Mouse (Mus musculus): ENCODE measurements around the gene Pold2. TPM values are rescaled to one million over a fixed set of nuclear protein-coding genes. Genes with fewer than 3 reads are reported as not detected.

The Pold2 gene
- total and polyA plus RNA-seq, 3 experiments = 136 to 285 (median 205) TPM

- DNase-seq (ENCODE audit: extremely low read depth) = no peak
- no peak overlapping the region for H3K9ac ChIP-seq (ENCODE audit: insufficient read depth, low read depth)
- H3K36me3 ChIP-seq (replicated peaks in 1 of 2; ENCODE audit: control insufficient read depth in 1 of 2, insufficient read depth in 1 of 2, low read length in 1 of 2) = no peaks in the 10 kb centered on the region
- in situ Hi-C loops (cut with MboI; ENCODE audit: low pct_ligation_motif_present, low pct_unique_long_range_greater_than_20kb, low sequenced_read_pairs) = no loop called here
- H3K4me2 ChIP-seq (ENCODE audit: insufficient read depth, low read depth, poor library complexity, severe bottlenecking) = no peak overlapping the region
- H3K27me3 ChIP-seq (replicated peaks) = peaks cover 5% of the 10 kb centered on the region
- dilution Hi-C loops (cut with MboI; ENCODE audit: extremely low pct_ligation_motif_present, extremely low pct_unique_long_range_greater_than_20kb, low sequenced_read_pairs) = no loop called here
- H3K79me2 ChIP-seq (replicated peaks; ENCODE audit: control insufficient read depth, extremely low read depth, insufficient read depth, poor library complexity, severe bottlenecking) = no peaks in the 10 kb centered on the region
- TF ChIP-seq POLR2AphosphoS2 (IDR thresholded peaks at IDR 0.05; ENCODE audit: low read depth, low read length) (no peak), USF1 (IDR thresholded peaks at IDR 0.05; ENCODE audit: low read depth, low read length) (no peak), E2F4 (IDR thresholded peaks at IDR 0.05; ENCODE audit: insufficient replicate concordance, low read depth, low read length) (no peak), JUN (IDR thresholded peaks at IDR 0.05; ENCODE audit: insufficient read depth, low read depth, low read length) (no peak), USF2 (conservative IDR thresholded peaks at IDR 0.05; ENCODE audit: low read depth, low read length) (no peak), MXI1 (IDR thresholded peaks at IDR 0.05; ENCODE audit: low read depth, low read length) (no peak), TBP (conservative IDR thresholded peaks at IDR 0.05; ENCODE audit: low read depth, low read length) (no peak), ZC3H11A (IDR thresholded peaks at IDR 0.05; ENCODE audit: low read depth, low read length) (no peak), TCF12 (IDR thresholded peaks at IDR 0.05; ENCODE audit: low read depth, low read length) (no peak), GABPA (IDR thresholded peaks at IDR 0.05; ENCODE audit: insufficient replicate concordance, low read depth, low read length) (no peak), ZKSCAN1 (IDR thresholded peaks at IDR 0.05; ENCODE audit: borderline replicate concordance, low read depth, low read length) (no peak), IRF4 (IDR thresholded peaks at IDR 0.05; ENCODE audit: low read depth, low read length) (no peak), BHLHE40 (IDR thresholded peaks at IDR 0.05; ENCODE audit: low read depth, low read length) (no peak), MAX (IDR thresholded peaks at IDR 0.05; ENCODE audit: low read length) (no peak), PAX5 (IDR thresholded peaks at IDR 0.05; ENCODE audit: low read length) (no peak), MAFK (IDR thresholded peaks at IDR 0.05; ENCODE audit: insufficient replicate concordance, low read length) (no peak), ZNF384 (IDR thresholded peaks at IDR 0.05; ENCODE audit: low read depth, low read length) (no peak)
- no peaks in the 10 kb centered on the region for H3K9me3 ChIP-seq (replicated peaks; ENCODE audit: low read length)
- peaks cover 8 to 28% of the 10 kb centered on the region in 2 experiments for H3K4me1 ChIP-seq (ENCODE audit: control insufficient read depth in 1 of 2, insufficient read depth in 2 of 2)
- no peak overlapping the region for H3K4me3 ChIP-seq (replicated peaks in 1 of 3; ENCODE audit: low read depth in 2 of 3, low read length in 2 of 3, poor library complexity in 1 of 3)
- no peak overlapping the region for H3K27ac ChIP-seq (ENCODE audit: insufficient read depth, low read depth)
Measured at GRCm38 (mm10) chr11:5913936-5914335, 35.8 kb upstream of the Pold2 start.

- no peak for DNase-seq (ENCODE audit: extremely low read depth)
- dilution Hi-C loops (cut with MboI; ENCODE audit: extremely low pct_ligation_motif_present, extremely low pct_unique_long_range_greater_than_20kb, low sequenced_read_pairs) (no loop called here), in situ Hi-C loops (cut with MboI; ENCODE audit: low pct_ligation_motif_present, low pct_unique_long_range_greater_than_20kb, low sequenced_read_pairs) (no loop called here)
- Histone ChIP-seq H3K4me3 (replicated peaks in 1 of 3; ENCODE audit: low read depth in 2 of 3, low read length in 2 of 3, poor library complexity in 1 of 3) (no peak overlapping the region), H3K79me2 (replicated peaks; ENCODE audit: control insufficient read depth, extremely low read depth, insufficient read depth, poor library complexity, severe bottlenecking) (no peaks in the 10 kb centered on the region), H3K36me3 (replicated peaks in 1 of 2; ENCODE audit: control insufficient read depth in 1 of 2, insufficient read depth in 1 of 2, low read length in 1 of 2) (no peaks in the 10 kb centered on the region), H3K27me3 (replicated peaks) (peaks cover 5% of the 10 kb centered on the region), H3K9me3 (replicated peaks; ENCODE audit: low read length) (no peaks in the 10 kb centered on the region), H3K4me1 (ENCODE audit: control insufficient read depth in 1 of 2, insufficient read depth in 2 of 2) (peaks cover 8 to 23% of the 10 kb centered on the region in 2 experiments), H3K9ac (ENCODE audit: insufficient read depth, low read depth) (no peak overlapping the region), H3K27ac (ENCODE audit: insufficient read depth, low read depth) (no peak overlapping the region), H3K4me2 (ENCODE audit: insufficient read depth, low read depth, poor library complexity, severe bottlenecking) (no peak overlapping the region)
- TF ChIP-seq POLR2AphosphoS2 (IDR thresholded peaks at IDR 0.05; ENCODE audit: low read depth, low read length) (no peak), EP300 (IDR thresholded peaks at IDR 0.05; ENCODE audit: low read length) (no peak), PAX5 (IDR thresholded peaks at IDR 0.05; ENCODE audit: low read length) (no peak), POLR2A (IDR thresholded peaks at IDR 0.05; ENCODE audit: low read depth, low read length) (no peak), USF1 (IDR thresholded peaks at IDR 0.05; ENCODE audit: low read depth, low read length) (no peak), CTCF (conservative IDR thresholded peaks at IDR 0.05 in 1 of 2, IDR thresholded peaks at IDR 0.05 in 1 of 2; ENCODE audit: low read depth in 2 of 2, low read length in 2 of 2) (no peak), IRF4 (IDR thresholded peaks at IDR 0.05; ENCODE audit: low read depth, low read length) (no peak), TCF12 (IDR thresholded peaks at IDR 0.05; ENCODE audit: low read depth, low read length) (no peak), SMC3 (IDR thresholded peaks at IDR 0.05; ENCODE audit: low read depth, low read length) (no peak), ETS1 (conservative IDR thresholded peaks at IDR 0.05; ENCODE audit: low read depth, low read length) (no peak), BHLHE40 (IDR thresholded peaks at IDR 0.05; ENCODE audit: low read depth, low read length) (no peak), NRF1 (IDR thresholded peaks at IDR 0.05; ENCODE audit: low read depth, low read length) (no peak), MAZ (IDR thresholded peaks at IDR 0.05; ENCODE audit: low read depth, low read length) (no peak), ELF1 (IDR thresholded peaks at IDR 0.05; ENCODE audit: low read depth, low read length) (no peak)
Measured at GRCm38 (mm10) chr11:5913256-5913655, 35.2 kb upstream of the Pold2 start.
